Mouse (Mus musculus) embryonic fibroblast, embryonic 13.5 days (primary cell): ENCODE results near the gene Scin. TPM values are rescaled to one million over a fixed set of nuclear protein-coding genes. Genes with fewer than 3 reads are reported as not detected.

Source experiments
- H3K27ac ChIP-seq: 2 replicates; pipeline ENCODE4 v1.5.1; 2012; ENCODE audit warnings: low read length, control low read depth, inconsistent platforms; ENCODE audit not compliant: insufficient read depth
- H3K4me1 ChIP-seq: 2 replicates; pipeline ENCODE4 v1.6.1; 2011; ENCODE audit warnings: low read length; ENCODE audit not compliant: control insufficient read depth, insufficient read depth
- H3K4me3 ChIP-seq: 2 replicates; pipeline ENCODE4 v1.5.1; 2011; ENCODE audit warnings: mild to moderate bottlenecking, control low read depth, low read length; ENCODE audit not compliant: insufficient read depth
- CTCF ChIP-seq: IDR thresholded peaks from 2 replicates; pipeline ENCODE4 v1.5.1; 2011; ENCODE audit warnings: mild to moderate bottlenecking, control low read depth, low read length, moderate library complexity, borderline replicate concordance; ENCODE audit not compliant: insufficient read depth
- POLR2A ChIP-seq: IDR thresholded peaks from 2 replicates; pipeline ENCODE4 v1.6.1; 2011; ENCODE audit warnings: low read depth, mild to moderate bottlenecking, control low read depth, low read length, moderate library complexity
- polyA plus RNA-seq: library from polyadenylated mRNA; stranded (reverse); fragments of >200 nt; gene quantifications from 2 replicates; pipeline ENCODE4 v1.2.4, GENCODE M21; 2011; ENCODE audit warnings: low read depth; ENCODE audit not compliant: missing spikeins, insufficient read length

The Scin gene
- polyA plus RNA-seq, 1 experiment, result 0.26 TPM

DNA sequence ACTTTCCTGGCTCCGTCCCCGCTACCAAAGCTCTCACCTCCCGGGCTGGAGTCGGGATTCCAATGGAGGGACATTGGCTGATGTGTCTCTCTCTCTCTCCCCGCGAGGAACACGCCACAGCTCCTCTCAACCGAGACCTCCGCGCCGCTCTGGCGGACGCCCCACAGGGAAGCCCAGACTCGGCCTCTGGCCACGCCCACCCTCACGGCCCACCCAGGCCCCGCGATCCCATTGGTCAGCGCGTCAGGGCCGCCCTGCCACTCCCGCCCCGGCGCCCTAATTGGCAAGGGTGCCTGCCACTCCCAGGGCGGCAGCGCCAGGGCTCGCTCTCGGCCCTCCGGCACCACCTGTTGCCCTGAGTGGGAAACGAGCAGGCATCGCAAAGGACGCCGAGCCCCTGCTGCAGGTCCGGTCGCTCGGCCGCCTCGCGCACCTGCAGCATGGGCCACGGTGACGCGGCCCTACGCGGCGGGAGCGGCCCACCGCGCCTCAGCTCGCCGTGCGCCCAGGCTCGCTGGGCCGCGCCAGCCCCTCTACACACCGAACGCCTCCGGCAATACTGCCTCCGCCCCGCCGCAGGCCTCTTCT is 96.7 kb downstream of the Scin start:
- TF ChIP-seq POLR2A, result peak; percentile 97
- peak; percentile 82 for TF ChIP-seq CTCF
- Histone ChIP-seq H3K4me1 (0 out of 2 replicates have a peak, but pooled peaks cover 2% of the 10 kb centered on the region), H3K27ac (peak overlapping the region; percentile 7; the same call in 1 of the 2 replicates), H3K4me3 (peak overlapping the region; percentile 73)

DNA sequence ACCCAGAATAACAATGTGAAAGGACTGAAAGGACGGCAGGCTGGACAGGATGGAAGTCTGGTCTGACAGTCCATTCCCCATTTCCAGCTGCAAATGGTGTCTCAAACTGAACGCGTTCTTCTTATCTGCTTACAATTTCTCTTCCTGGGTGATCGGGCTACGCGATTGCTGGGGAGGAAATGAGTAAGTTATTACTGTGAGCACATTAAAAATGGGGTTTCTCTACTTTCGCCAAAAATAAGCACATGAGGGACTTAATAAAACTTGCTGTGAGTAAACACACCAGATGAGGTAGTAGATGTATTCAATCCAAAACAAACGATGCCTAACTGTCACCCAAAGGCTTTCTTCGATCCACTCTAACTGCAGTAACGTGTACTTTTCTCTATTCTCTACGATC is 97.4 kb downstream of the Scin start:
- Histone ChIP-seq H3K4me3 (peak overlapping the region; percentile 73), H3K27ac (peak overlapping the region; percentile 7; the same call in 1 of the 2 replicates), H3K4me1 (0 out of 2 replicates have a peak, but pooled peaks cover 2% of the 10 kb centered on the region)
- TF ChIP-seq POLR2A (no peak), CTCF (no peak)

DNA sequence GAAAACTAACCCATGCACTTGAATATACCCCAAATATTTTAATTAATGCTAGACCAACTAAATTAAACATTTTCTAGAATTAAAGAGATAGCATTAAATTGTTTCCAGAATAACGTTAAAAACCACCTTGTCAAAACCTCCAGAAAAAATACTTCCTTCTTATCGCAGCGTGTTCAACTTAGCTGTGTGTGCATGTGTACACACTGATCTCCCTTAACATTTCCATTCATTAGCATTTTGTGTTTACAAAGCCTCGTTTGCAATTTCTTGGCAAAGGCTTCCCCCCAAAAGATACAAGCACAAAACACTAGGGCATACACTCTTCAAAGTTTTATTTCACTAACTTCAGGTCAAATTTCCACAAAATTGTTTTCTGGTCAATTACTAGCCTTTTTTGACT is 98.5 kb downstream of the Scin start:
- no peak overlapping the region for H3K4me3 ChIP-seq
- H3K27ac ChIP-seq, result no peak overlapping the region
- TF ChIP-seq POLR2A (no peak), CTCF (no peak)
- 0 out of 2 replicates have a peak, but pooled peaks cover 2% of the 10 kb centered on the region for H3K4me1 ChIP-seq

DNA sequence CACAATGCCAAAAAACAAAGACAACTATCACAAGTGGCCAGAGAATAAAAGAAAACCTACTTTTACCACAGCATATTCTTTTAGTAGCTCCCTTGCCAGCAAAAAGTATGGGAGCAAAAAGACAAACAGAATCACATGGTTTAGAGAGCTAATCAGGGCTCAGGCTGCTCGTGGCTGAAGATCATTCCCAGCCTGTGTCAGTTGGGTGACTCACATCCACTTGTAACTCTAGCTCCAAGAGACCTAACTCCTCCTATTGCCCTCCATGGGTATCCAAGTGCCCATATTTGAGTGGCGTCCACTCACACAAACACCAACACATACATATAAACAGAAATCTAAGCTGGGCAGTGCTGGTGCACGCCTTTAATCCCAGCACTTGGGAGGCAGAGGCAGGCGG is 104.8 kb downstream of the Scin start:
- no peaks in the 10 kb centered on the region for H3K4me1 ChIP-seq
- TF ChIP-seq POLR2A (no peak), CTCF (no peak)

DNA sequence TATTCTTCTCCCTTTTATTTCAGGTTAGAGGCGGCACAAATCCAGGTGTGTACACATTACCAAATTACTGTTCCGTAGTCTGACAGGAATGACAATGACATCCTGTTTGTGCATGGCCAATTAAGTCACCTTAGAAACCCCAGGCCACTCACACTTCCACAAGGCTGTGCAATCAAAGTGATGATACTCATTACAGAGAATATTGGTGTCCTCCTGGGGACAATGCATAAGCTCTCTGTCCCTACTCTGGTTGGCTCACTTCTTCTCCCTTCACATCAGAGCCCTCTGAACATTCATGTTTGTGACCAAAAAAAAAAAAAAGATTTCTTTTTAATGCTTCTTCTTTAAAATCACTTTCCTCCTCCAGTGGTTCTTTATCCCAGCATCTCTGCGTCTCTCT is 106.2 kb downstream of the Scin start:
- TF ChIP-seq CTCF (no peak), POLR2A (no peak)
- no peak overlapping the region for H3K4me3 ChIP-seq
- no peak overlapping the region for H3K27ac ChIP-seq
- H3K4me1 ChIP-seq, result no peaks in the 10 kb centered on the region

More for the DNA sequence above, 104.8 kb downstream of the Scin start:
- no peak overlapping the region for H3K4me3 ChIP-seq
- H3K27ac ChIP-seq, result no peak overlapping the region

GRCm38 (mm10) chr12:40027444-40027843 is 106.6 kb downstream of the Scin start:
- H3K4me3 ChIP-seq, result no peak overlapping the region
- no peak for TF ChIP-seq POLR2A
- no peak for TF ChIP-seq CTCF
- H3K27ac ChIP-seq, result no peak overlapping the region
- H3K4me1 ChIP-seq, result no peaks in the 10 kb centered on the region

DNA sequence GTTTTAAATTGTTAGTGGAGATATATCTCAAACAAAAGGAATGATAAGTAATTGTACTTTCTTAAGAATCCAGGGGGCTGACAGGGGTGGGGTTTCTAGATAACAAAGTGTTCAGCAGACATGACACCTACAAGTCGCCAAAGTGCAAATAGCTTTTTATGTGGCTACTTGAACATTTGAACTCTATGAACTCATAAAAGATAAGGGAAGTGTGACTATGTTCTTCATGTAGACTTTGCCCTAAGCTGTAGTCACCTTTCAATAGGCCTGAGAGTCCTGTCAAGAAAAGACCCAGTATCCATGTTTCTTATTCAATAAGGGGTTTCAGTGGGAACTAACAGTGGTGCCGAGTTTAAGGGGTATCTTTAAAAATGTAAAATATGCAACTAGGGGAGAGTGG is 110.1 kb downstream of the Scin start:
- H3K4me3 ChIP-seq, result no peak overlapping the region
- no peak for TF ChIP-seq CTCF
- TF ChIP-seq POLR2A, result no peak
- no peak overlapping the region for H3K27ac ChIP-seq
- no peaks in the 10 kb centered on the region for H3K4me1 ChIP-seq

GRCm38 (mm10) chr12:40023014-40023642 is 110.9 kb downstream of the Scin start:
- no peak overlapping the region for H3K4me3 ChIP-seq
- TF ChIP-seq CTCF (no peak), POLR2A (no peak)
- H3K27ac ChIP-seq, result no peak overlapping the region
- H3K4me1 ChIP-seq, result no peaks in the 10 kb centered on the region

DNA sequence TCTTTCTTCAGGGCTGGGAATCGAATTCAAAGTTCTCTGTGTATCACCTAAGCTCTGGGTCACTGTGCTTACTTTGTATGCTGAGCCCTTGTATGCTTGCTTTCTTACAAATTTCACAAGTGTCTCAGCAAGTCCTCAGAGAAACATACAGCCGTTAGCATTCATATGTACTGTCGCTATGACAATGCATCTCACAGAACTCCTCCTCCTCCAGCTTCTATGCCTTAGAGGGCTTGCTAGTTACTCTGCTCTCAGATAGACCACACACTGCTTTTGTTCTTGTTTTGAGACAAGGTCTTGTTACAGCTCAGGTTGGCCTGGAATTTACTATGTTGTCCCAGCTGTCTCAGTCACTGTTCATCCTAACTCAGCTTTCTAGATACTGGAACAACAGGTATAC is 111.7 kb downstream of the Scin start:
- Histone ChIP-seq H3K27ac (no peak overlapping the region), H3K4me1 (no peaks in the 10 kb centered on the region), H3K4me3 (no peak overlapping the region)
- no peak for TF ChIP-seq POLR2A
- no peak for TF ChIP-seq CTCF

GRCm38 (mm10) chr12:40017955-40018505 is 116.0 kb downstream of the Scin start:
- no peak overlapping the region for H3K4me3 ChIP-seq
- H3K4me1 ChIP-seq, result no peaks in the 10 kb centered on the region
- no peak for TF ChIP-seq POLR2A
- TF ChIP-seq CTCF, result no peak
- H3K27ac ChIP-seq, result no peak overlapping the region
